Mouse (Mus musculus) retina, postnatal 1 day (tissue): ENCODE measurements around the gene Scarf1.
"Not testable (repeated sequence)": the region's sequence is repeated elsewhere in the genome, so short reads cannot be mapped to it uniquely, and the experiment has no call there.

Experiments used
- DNase-seq: peaks from one replicate; pipeline ENCODE4 v3.0.0-alpha.2; 2012

The Scarf1 gene

GRCm38 (mm10) chr11:75538184-75538969 lies 25.0 kb downstream of the Scarf1 start:
- DNase-seq, result peak; percentile 24

- DNase-seq, result no peak
These were observed 25.6 kb downstream of the Scarf1 start for GRCm38 (mm10) chr11:75538970-75539299.

- DNase-seq, result no peak
These were observed 26.9 kb downstream of the Scarf1 start for GRCm38 (mm10) chr11:75540209-75540608.

GRCm38 (mm10) chr11:75540710-75541581 lies 27.6 kb downstream of the Scarf1 start:
- DNase-seq, result no peak

GRCm38 (mm10) chr11:75544713-75545112 lies 31.4 kb downstream of the Scarf1 start:
- DNase-seq, result no peak

GRCm38 (mm10) chr11:75546057-75546456 lies 32.7 kb downstream of the Scarf1 start:
- DNase-seq, result no peak

- no peak for DNase-seq
These were observed 36.3 kb downstream of the Scarf1 start for GRCm38 (mm10) chr11:75549658-75550111.

- no peak for DNase-seq
These were observed 37.0 kb downstream of the Scarf1 start for GRCm38 (mm10) chr11:75550200-75550946.

- DNase-seq, result no peak
These were observed 38.0 kb downstream of the Scarf1 start for GRCm38 (mm10) chr11:75551321-75551720.

GRCm38 (mm10) chr11:75551961-75552441 lies 38.7 kb downstream of the Scarf1 start:
- no peak for DNase-seq

GRCm38 (mm10) chr11:75552906-75553482 lies 39.7 kb downstream of the Scarf1 start:
- no peak for DNase-seq

GRCm38 (mm10) chr11:75556006-75556405 lies 42.7 kb downstream of the Scarf1 start:
- DNase-seq, result not testable (repeated sequence)

- peak; percentile 47 for DNase-seq
These were observed 43.8 kb downstream of the Scarf1 start for GRCm38 (mm10) chr11:75557142-75557541.

- no peak for DNase-seq
These were observed 44.8 kb downstream of the Scarf1 start for GRCm38 (mm10) chr11:75558101-75558500.

- no peak for DNase-seq
These were observed 46.6 kb downstream of the Scarf1 start for GRCm38 (mm10) chr11:75559870-75560504.

GRCm38 (mm10) chr11:75560530-75561409 lies 47.4 kb downstream of the Scarf1 start:
- no peak for DNase-seq

- no peak for DNase-seq
These were observed 48.1 kb downstream of the Scarf1 start for GRCm38 (mm10) chr11:75561410-75561791.

GRCm38 (mm10) chr11:75562840-75563239 lies 49.5 kb downstream of the Scarf1 start:
- DNase-seq, result no peak

- DNase-seq, result no peak
These were observed 50.7 kb downstream of the Scarf1 start for GRCm38 (mm10) chr11:75563851-75564548.

- DNase-seq, result no peak
These were observed 52.5 kb downstream of the Scarf1 start for GRCm38 (mm10) chr11:75565849-75566248.
